Mouse (Mus musculus) layer of hippocampus, adult 8-10 months (tissue): ENCODE data around the gene Zfp683. TPM values are rescaled to one million over a fixed set of nuclear protein-coding genes. Genes with fewer than 3 reads are reported as not detected.

Experiments
- DNase-seq, 2 experiments: peaks; one replicate each; pipeline ENCODE4 v3.0.0; 2022; ENCODE audit warnings: low spot score in 2 of 2
- total RNA-seq, 4 experiments: library from RNA; stranded (reverse); gene quantifications; 2 replicates each; pipeline ENCODE4 v1.2.4; 2022

Zfp683 gene
- not detected for total RNA-seq

DNA sequence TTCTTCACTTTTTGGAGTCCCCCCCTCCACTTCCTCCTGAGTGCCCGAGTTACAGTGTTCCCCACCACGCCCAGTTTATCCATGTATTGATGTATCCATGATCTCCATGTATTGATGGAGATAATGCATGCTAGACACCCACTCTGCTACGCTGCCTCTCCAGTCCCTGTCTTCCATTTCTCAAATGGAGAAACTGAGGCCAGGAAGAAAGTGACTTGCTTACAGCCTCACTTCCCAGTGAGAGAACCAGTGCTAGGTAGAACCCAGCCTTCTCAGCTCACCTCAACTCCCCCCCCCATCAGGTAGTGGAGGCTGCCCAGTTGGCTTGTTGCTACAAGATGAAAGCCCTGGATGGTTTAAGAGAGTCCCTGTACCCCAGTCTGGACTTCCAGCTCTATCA, at the start of gene Zfp683:
Gene Zfp683, plus strand, starts transcription at position 301 of the 400 bp plus-strand sequence.
- DNase-seq = no peak

- DNase-seq = no peak
Measured at GRCm38 (mm10) chr4:134005581-134006358, 47.9 kb upstream of the Zfp683 start.

- no peak for DNase-seq
Measured at GRCm38 (mm10) chr4:134006845-134007244, 46.8 kb upstream of the Zfp683 start.

DNA sequence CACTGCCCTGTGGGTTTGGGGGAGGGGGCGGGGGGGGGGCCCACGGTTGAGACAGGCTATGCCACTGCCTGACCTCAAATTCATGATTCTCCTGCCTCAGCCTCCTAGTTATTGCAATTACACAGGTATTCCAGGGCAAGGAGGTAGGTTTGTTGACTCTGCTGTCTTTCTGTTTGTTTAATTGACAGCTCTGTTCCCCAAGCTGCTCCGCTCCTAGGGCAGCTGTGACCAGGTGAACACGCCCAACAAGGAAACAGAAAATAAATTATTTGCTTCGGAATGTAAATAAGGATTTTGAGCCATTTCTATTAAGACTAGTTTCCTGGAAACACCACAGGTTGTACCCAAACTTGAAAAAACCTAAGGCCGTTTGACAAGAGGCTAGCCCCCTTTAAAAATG, 43.9 kb upstream of the Zfp683 start:
- no peak for DNase-seq

GRCm38 (mm10) chr4:134011450-134012414, 41.9 kb upstream of the Zfp683 start:
- no peak for DNase-seq

DNA sequence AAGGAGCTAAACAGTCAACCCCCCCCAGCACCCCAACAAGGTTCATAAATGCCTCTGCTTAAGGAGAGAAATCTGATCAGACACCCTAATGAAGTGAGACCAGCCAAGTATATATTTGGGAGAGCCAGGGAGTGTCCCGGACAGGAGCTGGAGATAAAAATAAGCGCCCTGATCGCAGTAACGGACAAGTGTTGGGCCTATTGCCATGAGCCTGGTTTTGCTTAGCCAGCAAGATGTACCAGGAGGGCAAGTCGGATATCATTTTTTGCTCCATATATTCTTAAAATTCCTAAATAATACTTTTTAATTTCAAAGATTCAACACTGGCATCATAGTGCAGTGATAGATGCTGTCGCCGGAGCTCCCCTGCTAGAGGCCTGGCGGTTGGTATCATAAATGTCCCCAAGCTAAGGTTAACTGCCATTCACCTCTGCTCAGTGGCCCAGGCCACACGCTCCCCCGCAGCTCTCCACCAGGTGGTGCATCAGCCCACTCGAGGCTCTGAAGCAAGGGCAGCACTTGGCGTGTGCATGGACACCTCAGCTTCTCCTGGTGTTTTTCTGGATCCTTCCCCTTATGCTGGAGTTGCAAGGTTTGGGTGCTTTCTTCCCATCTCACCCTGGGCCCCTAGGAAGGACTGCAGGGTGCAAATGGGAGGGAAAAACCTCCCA, 40.6 kb upstream of the Zfp683 start:
- DNase-seq = no peak

GRCm38 (mm10) chr4:134016208-134016607, 37.4 kb upstream of the Zfp683 start:
- no peak for DNase-seq

DNA sequence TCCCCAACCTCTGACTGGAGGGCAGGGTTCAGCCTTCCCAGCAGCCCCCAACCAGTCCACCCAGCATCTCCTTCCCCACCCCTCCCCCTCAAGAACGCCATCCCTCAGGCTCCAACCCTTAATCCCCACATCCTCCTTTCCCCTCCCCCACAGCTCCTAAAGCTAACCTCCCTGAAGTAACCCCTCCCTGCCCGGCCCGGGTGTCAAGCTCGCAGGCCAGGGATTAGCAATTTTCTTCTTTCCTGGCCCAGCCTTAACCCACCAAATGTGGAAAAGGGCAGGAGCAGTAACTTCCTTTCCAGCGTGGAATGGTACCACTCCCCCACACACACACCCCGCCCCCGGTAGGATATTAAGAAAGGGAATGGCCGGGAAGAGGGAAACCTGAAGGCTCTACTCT, 36.9 kb upstream of the Zfp683 start:
- DNase-seq = no peak

DNA sequence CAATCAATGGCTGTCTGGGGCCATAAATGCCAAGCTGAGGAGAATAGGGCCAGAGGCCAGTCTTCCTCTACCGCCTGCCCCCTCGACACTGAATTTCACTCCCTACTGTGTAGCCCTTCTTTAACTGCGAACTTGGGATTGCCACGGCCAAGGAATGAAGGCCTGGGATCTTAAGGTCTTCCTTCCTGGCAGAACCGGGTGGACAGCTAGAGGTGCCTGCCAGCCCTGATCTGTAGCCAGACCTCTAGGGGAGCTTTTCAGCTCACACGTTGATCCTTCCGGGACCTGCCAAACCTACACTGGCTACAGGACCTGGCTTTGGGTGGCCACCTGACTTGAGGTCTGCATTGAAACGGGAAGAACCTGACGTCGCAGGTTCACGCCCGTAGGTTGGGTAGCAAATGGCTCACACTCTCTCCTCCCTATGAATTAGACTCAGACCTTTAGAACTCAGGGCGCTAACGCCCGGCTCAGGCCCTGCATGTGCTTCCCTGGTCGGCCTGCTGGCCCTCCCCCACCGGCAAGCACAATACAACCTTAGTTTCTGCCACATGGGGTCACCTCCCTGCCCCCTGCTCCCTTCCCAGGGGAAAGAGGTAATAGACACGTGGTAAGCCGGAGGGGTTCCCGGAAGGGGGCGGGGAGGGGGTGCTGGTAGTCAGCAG, 36.3 kb upstream of the Zfp683 start:
- DNase-seq = no peak

GRCm38 (mm10) chr4:134018038-134018778, 35.4 kb upstream of the Zfp683 start:
- DNase-seq = no peak

DNA sequence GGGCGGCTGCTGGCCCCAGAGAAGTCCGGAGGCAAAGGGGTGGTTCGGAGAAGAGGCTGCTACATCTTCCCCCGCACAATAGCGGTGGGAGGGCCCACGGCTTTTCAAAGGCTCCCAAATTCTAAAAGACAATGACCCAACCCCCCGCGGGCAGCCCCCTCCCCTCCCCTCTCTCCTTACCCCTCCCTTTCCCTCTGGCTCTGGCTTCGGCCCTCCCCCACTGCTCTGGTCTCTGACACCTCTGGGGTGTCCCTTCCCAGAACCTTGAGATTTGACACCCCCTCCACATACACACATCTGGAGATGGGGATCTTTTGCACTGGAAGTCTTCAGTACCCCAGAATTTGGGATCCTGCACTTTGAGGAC, 34.9 kb upstream of the Zfp683 start, which contains the start of gene Lin28a:
Gene Lin28a, minus strand, starts transcription at position 63 of the 367 bp plus-strand sequence.
- DNase-seq = no peak

DNA sequence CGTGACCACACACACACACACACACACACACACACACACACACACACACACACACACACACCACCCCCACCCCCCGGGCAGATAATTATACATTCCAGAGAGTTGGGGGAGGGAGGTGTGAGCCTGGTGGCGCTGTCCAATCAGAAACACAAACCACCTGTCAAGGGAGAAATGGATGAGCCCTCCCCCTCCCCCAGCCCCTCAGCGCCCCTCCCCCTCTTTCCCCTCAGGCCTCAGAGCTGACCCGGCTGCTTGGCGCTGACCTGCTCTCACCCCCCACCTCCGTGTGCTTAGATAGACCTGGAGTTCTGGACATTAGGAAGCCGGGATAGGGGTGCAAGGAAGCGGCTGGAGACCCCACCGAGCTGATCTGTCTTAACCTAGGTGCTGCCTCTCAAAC, 34.4 kb upstream of the Zfp683 start:
- DNase-seq = no peak

DNA sequence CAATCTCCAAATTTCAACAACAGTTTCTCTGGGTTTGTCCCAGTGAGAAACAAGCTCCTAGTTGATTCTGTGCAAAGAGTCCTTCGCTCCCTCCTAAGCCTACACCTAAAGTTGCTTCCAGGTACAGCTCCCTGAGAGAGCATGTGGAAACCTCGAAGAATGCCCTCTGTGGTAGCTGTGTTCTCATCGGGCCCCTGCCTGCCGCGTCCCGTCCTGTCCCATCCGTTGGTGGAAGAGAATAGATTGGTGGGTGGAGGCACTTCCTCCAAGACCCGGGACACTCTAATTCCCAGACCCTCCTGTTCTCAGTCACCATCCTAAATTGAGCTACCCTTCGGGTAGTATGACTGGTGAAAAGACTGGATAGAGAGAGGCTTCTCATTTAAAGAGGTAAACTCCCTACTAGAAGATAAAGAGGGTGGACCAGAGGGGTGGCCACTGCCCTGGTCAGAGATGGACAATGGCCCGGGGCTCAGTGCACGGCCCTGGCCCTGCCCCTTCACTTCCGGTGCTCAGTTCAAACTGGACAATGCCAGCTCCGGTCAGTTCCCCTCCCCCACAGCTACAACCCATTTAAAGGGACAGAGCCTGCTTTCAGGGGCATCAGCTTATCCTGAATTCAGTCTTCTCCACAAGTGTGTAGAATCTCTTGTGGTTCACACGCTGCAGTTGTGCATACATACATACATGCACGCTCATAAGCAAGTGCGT, 33.8 kb upstream of the Zfp683 start:
- DNase-seq = no peak

DNA sequence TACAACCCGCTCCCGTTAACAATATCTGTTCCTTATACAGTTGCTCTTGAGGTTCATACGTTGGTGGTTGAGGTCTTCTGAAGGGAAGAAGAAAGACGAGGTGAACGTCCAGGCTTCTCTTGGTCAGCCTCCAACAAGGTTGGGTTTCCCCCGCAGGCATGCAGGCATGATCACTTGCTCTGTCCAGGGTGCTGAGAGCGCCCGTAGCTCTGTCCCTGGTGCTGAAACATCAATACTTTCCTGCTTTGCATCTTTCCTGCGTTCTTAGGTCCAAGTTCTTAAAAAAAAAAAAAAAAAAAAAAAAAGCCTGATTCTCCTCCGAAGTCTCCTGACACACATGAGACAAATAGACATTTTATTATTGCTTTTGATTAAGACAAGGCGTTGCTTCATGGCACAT, 33.0 kb upstream of the Zfp683 start:
- DNase-seq = no peak

- DNase-seq = no peak
Measured at GRCm38 (mm10) chr4:134025802-134026201, 27.8 kb upstream of the Zfp683 start.

- DNase-seq = peak; percentile 75 to 89
Measured at GRCm38 (mm10) chr4:134035953-134036352, 17.7 kb upstream of the Zfp683 start.

- DNase-seq = no peak
Measured at GRCm38 (mm10) chr4:134041317-134042123, 12.1 kb upstream of the Zfp683 start.

GRCm38 (mm10) chr4:134043041-134043440, 10.6 kb upstream of the Zfp683 start:
- no peak for DNase-seq

DNA sequence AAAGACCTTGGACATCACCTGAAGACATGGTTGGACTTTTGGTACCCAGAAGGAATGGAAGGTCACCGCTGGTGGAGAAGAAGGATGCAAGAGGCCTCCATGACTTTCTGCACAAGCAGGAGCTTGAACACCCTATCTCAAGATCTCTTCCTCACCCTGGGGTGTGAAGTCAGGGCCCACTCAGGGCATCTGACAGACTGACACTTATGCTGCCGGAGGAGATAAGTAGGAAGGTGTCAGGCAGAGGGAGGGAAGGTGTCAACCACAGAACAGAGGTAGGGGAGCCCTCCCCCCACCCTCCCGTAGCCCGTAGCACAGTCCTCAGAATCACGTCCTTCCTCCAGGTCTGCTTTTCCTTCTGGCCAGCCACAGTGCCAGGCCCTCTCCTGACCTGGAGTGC, 6.0 kb upstream of the Zfp683 start:
- DNase-seq = no peak
